Mouse (Mus musculus): ENCODE measurements around the gene Mpst. TPM values are rescaled to one million over a fixed set of nuclear protein-coding genes. Genes with fewer than 3 reads are reported as not detected.

The Mpst gene
- total RNA-seq, 2 experiments from 2014 or later, result 35.2 to 67.9 TPM

- no peak for ATAC-seq (replicated peaks; ENCODE audit: low FRiP score, poor library complexity, severe bottlenecking)
Measured at GRCm38 (mm10) chr15:78402423-78402822, 3.8 kb upstream of the Mpst start.

DNA sequence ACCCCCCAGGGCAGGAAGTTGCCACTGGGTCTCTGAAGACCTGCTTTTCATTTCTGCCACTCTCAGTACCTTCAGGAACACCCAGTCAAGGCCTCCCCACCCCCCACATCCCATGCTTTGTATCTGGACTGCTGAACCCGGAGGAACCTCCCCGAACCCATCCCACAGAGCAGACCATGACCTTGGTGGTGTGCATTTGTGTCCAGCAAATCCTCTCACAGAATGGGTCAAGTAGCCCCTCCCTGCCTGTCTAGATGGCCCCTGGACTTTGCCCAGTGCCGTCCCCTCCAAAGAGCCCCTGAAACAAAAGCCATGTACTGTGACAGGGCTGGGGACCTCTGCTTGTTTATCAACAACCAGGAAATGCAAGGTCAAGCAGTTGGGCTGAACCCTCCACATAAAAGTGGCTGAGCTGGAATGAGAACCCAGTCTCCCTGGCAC, 2.9 kb upstream of the Mpst start:
- ATAC-seq (replicated peaks; ENCODE audit: low FRiP score, poor library complexity, severe bottlenecking), result no peak

GRCm38 (mm10) chr15:78403896-78404295, 2.3 kb upstream of the Mpst start:
- no peak for ATAC-seq (replicated peaks; ENCODE audit: low FRiP score, poor library complexity, severe bottlenecking)

- ATAC-seq (replicated peaks; ENCODE audit: low FRiP score, poor library complexity, severe bottlenecking), result no peak
Measured at GRCm38 (mm10) chr15:78405098-78405497, 1.1 kb upstream of the Mpst start.

GRCm38 (mm10) chr15:78405517-78406211, 552 bp upstream of the Mpst start, which contains the start of gene Tst:
TSS of gene Tst (minus strand) at chr15:78405907.
- ATAC-seq (replicated peaks; ENCODE audit: low FRiP score, poor library complexity, severe bottlenecking), result peak; percentile 71

GRCm38 (mm10) chr15:78409570-78410052, 3.4 kb downstream of the Mpst start:
- no peak for ATAC-seq (replicated peaks; ENCODE audit: low FRiP score, poor library complexity, severe bottlenecking)

DNA sequence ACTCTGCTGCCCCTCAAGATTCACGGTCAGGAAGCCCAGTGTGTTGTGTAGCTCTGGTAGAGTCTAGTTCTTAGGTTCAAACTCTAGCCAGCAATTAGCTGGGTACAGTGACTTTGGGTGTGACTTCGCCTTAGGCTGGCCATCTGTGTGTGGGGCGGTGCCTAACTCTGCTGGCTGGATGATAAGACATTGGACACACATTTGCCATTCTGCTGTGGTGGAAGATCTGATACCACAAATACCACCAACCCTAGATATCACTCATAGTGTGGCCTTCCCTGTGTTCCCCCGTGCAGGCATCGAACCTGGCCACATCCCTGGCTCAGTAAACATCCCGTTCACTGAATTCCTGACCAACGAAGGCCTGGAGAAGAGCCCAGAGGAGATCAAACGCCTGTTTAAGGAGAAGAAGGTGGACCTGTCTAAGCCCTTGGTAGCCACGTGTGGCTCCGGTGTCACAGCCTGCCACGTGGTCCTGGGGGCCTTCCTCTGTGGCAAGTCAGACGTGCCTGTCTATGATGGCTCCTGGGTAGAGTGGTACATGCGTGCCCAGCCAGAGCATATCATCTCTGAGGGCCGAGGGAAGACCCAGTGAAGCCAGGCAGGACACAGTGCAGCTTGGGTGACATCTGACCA, 7.0 kb downstream of the Mpst start:
- peak; percentile 90 for ATAC-seq (replicated peaks; ENCODE audit: low FRiP score, poor library complexity, severe bottlenecking)

DNA sequence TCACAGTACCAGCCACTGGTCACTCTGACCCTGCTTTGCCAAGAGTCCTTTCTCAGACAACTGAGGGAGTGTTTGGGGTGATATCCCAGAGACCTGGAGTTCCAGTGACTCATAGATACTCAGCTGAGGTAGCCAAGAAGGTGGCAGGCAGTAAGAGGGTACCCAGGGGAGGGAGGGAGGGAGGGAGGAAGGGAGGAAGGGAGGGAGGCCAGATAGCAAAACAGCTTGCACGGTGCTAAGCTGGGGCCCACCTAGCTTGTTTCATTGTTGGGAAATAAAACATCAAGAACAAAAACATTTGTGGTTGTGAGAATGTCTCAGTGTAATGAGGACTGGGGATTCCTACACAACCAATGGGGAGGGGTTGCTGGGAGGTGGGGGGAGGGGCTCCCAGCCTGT, 7.5 kb downstream of the Mpst start:
- no peak; the same call in 1 of the 2 replicates for ATAC-seq (replicated peaks; ENCODE audit: low FRiP score, poor library complexity, severe bottlenecking)

DNA sequence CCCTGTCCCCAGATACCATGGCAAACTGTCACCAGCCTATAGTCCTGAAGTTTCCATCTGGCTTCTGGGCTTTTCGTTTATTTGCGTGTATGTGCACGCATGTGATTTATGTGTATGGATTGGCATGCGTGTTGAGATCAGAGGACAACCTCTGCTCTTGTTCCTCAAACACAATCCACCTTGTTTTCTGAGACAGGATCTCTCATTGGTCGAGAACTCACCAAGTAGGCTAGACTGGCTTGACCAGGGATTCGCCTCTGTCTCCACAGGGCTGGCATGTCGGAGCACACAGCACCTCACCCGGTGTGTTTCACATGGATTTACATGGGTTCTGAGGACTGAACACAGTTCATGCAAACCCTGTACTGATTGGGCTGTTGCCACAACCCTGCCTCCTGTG, 7.9 kb downstream of the Mpst start:
- no peak for ATAC-seq (replicated peaks; ENCODE audit: low FRiP score, poor library complexity, severe bottlenecking)

DNA sequence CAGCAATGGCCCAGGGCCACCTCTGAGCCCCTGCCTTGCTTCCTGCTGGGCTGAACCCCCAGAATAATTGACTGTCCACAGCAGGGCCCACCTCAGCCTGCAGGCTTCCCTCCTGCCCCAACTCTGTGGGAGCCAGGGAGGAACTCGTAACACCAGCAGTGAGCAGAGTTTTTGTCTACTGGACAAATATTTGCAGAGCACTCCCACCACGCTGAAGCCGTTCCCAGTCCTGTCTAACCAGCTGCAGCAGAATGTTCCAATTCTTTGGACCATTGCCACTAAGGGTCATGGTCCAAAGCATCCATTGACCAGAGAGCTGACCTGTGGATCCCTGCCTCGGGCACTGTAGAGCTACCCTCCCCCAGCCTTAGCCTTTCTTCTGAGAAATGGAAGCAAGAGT, 10.7 kb downstream of the Mpst start:
- no peak for ATAC-seq (replicated peaks; ENCODE audit: low FRiP score, poor library complexity, severe bottlenecking)

DNA sequence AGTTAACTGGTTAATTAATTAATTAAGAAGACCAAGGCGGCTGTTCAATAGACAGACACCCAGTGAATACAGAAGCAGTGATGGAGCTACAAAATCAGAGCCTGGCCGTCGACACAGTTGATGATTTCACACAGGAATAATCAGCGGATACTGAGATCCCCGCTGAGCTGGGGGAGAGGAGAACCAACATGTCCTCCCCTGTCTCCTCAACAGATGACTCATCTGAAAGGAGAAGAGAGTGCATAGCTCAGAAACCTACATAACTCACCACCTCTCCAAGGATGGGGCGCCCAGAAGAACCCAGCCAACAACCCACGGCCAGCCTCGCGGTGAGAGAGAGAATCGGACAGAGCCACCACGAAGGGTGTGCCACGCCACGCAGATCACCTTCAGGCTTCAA, 14.2 kb downstream of the Mpst start:
- ATAC-seq (replicated peaks; ENCODE audit: low FRiP score, poor library complexity, severe bottlenecking), result no peak

DNA sequence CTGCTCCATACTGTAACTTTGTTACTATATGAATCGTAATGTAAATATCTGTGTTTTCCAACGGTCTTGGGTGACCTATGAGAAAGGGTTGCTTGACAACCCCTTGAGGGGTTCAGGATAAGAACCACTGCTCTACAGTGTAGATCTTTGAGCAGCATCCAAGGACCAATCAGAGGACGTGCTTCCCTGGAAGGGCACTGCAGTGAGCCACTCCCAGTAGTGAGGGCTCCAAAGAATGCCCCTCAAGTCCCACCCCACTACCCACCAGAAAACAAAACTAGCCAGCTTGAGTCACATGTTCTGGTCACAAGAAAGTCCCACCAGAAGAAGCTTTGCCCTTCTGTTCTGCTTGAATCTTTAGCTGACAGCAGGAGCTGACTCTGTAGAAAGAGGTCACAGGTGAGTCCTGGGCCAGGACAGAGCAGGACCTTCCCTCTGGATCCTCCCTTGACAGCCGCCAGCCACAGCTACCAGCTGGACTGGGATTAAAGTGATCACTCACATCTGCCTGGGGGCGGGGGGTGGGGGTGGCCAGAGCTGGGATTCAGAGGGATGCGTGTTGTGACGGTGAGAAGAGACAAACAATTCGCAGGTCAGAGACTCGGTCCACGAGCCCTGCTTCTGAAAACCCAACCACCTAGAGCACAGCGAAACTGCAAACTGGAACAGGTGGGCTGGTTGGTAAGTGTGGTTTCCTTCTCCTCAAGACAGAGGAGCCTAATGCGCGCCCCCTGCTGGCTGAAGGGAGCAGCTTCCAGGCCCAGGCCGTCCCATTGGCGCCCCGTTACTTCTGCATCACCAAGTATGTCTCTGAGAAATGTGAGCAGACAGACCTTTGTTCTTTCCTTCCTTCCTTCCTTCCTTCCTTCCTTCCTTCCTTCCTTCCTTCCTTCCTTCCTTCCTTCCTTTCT, 16.1 kb downstream of the Mpst start:
- ATAC-seq (replicated peaks; ENCODE audit: low FRiP score, poor library complexity, severe bottlenecking), result peak; percentile 87

GRCm38 (mm10) chr15:78424507-78424906, 18.3 kb downstream of the Mpst start:
- ATAC-seq (replicated peaks; ENCODE audit: low FRiP score, poor library complexity, severe bottlenecking), result no peak

DNA sequence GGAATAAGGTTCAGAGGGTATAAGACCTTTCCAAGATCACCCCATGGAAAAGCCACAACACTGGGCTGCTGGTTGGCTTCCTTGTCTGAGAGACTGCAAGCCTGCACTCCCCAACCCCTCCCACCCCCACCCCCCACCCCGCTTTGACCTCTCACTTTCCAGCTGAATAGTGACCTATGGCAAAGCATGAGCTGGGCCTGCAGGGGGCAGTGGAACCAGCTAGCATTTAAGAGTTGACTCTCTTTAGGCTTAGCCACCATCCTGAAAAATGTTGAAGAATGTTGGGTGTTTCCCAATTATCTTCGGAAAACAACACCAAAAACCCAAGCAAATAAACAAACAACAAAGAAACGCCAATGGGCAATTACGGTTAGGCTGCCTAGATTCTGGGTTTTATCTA, 19.0 kb downstream of the Mpst start:
- no peak for ATAC-seq (replicated peaks; ENCODE audit: low FRiP score, poor library complexity, severe bottlenecking)

- ATAC-seq (replicated peaks; ENCODE audit: low FRiP score, poor library complexity, severe bottlenecking), result no peak
Measured at GRCm38 (mm10) chr15:78428391-78429138, 22.3 kb downstream of the Mpst start, which contains the start of gene Kctd17. TSS of gene Kctd17 (plus strand) at chr15:78428564.

GRCm38 (mm10) chr15:78429139-78429459, 22.9 kb downstream of the Mpst start:
- ATAC-seq (replicated peaks; ENCODE audit: low FRiP score, poor library complexity, severe bottlenecking), result no peak

GRCm38 (mm10) chr15:78429871-78430622, 23.8 kb downstream of the Mpst start:
- no peak for ATAC-seq (replicated peaks; ENCODE audit: low FRiP score, poor library complexity, severe bottlenecking)

- no peak for ATAC-seq (replicated peaks; ENCODE audit: low FRiP score, poor library complexity, severe bottlenecking)
Measured at GRCm38 (mm10) chr15:78430874-78431273, 24.7 kb downstream of the Mpst start.

DNA sequence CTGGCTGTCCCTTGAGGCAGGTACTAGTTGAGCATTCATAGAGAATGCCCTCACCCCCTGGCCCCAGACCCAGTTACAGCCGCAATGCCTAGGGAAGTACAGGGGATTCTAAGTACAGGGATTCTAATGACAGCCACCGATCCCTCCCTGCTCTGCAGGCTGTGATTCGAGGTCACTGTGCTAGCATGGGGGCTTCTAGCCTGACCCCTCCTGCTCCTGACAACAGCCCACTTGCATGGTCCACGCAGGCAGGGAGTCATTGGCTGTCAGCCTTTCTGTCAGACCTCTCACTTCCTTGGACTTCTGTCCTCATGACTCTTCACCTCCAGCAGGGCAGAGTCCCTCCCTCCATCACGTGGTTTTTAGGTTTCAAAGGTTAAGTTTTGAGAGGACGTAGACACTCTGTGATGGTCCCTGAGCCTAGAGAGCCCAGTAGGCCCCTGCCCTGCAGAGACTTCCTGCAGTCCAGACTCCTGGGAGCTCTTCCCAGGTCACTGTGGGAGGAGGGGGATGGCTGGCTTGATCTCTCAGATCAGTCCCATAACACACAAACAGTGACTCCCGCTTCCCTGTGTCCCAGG, 25.4 kb downstream of the Mpst start:
- no peak for ATAC-seq (replicated peaks; ENCODE audit: low FRiP score, poor library complexity, severe bottlenecking)

Data from erythroid progenitor cell, adult 5-6 weeks (primary cell).